Mouse (Mus musculus) heart, postnatal 0 days (tissue): ENCODE measurements around the gene Chn2.

Experiments
- CTCF ChIP-seq: IDR thresholded peaks from 2 replicates; pipeline ENCODE4 v1.5.1; 2016; ENCODE audit warnings: antibody characterized with exemption, control low read depth, low read depth
- EP300 ChIP-seq: IDR thresholded peaks from 2 replicates; pipeline ENCODE4 v1.6.1; 2016; ENCODE audit warnings: antibody characterized with exemption, low read depth

GRCm38 (mm10) chr6:54040448-54040844, 1.1 kb downstream of the Chn2 start:
- no peak for TF ChIP-seq CTCF
- no peak for TF ChIP-seq EP300
